Mouse (Mus musculus): ENCODE measurements around the gene AU021092.

The AU021092 gene

DNA sequence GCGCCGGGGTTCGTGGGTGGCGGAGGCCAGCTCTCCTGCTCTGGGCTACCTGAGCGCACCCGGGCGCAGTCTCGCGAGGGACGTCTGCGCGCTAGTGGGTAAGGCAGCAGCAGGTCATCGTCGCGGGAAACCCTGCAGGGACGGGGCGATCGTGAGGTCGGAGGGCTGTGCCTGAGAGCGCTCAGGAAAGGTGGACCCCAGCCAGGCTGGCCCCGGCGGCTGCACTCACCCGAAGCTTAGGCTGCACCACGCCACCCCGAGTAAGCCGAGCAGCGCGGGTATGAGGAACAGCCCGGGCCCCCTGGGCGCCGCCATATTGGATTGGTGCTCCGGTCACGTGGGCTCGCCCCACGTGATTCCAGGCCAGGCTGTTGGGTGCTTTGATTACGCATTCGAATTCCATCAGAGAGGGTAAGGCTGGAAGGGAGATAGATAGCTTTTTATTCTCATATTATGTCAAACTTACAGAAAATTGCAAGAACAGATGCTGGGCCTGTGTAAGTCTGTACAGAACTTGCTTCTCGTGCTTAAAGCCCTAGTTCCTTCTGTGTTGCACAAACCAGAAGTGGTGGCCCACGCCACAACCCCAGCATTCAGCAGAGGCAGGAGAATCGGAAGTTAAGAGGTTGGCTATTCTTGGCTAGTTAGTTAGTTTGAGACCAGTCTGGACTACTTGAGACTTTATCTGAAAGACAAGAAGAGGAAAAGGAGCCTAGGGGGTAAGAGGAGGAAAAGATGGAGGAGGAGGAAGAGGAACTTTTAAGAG is 18.2 kb downstream of the AU021092 start, which contains the start of gene Nagpa:
Nagpa (minus strand) TSS at position 345 of the 766 bp plus-strand sequence.
- Histone ChIP-seq H3K27me3 (ENCODE audit: insufficient read depth, low read length) (peaks cover 16% of the 10 kb centered on the region), H3K9me3 (ENCODE audit: low read length) (no peaks in the 10 kb centered on the region)

DNA sequence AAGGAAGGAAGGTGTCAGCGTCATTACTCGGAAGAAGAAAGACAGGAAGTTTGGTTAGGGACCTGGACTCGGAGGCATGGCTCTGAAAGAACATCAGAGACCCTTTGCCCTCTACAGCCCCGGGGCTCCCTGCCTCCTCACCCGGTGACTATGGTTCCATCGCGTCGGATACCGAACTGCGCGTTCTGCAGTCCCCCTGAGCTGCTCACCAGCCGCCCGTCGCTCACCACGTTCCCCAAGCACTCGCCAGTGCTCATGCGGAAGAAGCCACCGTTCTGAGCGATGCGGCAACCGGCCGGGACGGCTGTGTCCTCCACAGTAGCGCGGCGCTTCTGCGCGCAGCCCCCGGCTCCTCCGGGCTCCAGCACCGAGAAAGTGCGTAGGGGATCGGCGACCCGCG is 18.9 kb downstream of the AU021092 start:
- H3K9me3 ChIP-seq (ENCODE audit: low read length): no peaks in the 10 kb centered on the region
- H3K4me1 ChIP-seq (replicated peaks; ENCODE audit: low read depth, low read length): peaks cover 29% of the 10 kb centered on the region
- peaks cover 38% of the 10 kb centered on the region for H3K36me3 ChIP-seq (ENCODE audit: insufficient read depth, low read length)
- no peak for TF ChIP-seq CTCF (conservative IDR thresholded peaks at IDR 0.05; ENCODE audit: low read length)
- no peak for TF ChIP-seq POU5F1 (IDR thresholded peaks at IDR 0.05; ENCODE audit: borderline replicate concordance, low read length)
- no peak for TF ChIP-seq NANOG (IDR thresholded peaks at IDR 0.05; ENCODE audit: borderline replicate concordance, low read length)
- H3K27me3 ChIP-seq (ENCODE audit: insufficient read depth, low read length): peaks cover 16% of the 10 kb centered on the region
- H3K4me3 ChIP-seq (replicated peaks; ENCODE audit: low read length): peak overlapping the region; percentile 96

More for the DNA sequence above, 18.2 kb downstream of the AU021092 start, which contains the start of gene Nagpa:
- H3K4me1 ChIP-seq (replicated peaks; ENCODE audit: low read depth, low read length): peaks cover 23% of the 10 kb centered on the region
- H3K4me3 ChIP-seq (replicated peaks; ENCODE audit: low read length): peak within 1 kb of the TSS; percentile 96
- H3K36me3 ChIP-seq (ENCODE audit: insufficient read depth, low read length): peaks cover 31% of the 10 kb centered on the region
- TF ChIP-seq NANOG (IDR thresholded peaks at IDR 0.05; ENCODE audit: borderline replicate concordance, low read length) (no peak), POU5F1 (IDR thresholded peaks at IDR 0.05; ENCODE audit: borderline replicate concordance, low read length) (no peak), CTCF (conservative IDR thresholded peaks at IDR 0.05; ENCODE audit: low read length) (no peak)

DNA sequence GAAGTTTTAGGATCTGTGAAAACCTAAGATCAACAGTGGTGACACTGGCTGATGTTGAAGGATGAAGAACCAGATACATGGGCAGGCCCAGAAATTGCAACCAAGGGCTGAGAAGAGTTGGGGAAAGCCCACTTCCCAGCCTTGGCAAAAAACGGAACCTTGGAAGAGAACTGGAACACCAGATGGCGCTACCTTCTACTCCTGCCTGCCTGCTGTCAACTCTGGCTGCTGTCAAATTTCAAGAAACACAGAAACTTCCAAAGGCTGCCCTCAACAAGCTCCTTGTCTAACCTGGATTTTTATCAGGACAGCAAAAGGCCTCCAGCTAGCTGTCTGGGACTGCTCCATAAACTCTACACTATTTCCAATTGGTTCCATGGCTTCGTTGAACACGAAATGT is 19.4 kb downstream of the AU021092 start:
- Histone ChIP-seq H3K4me1 (replicated peaks; ENCODE audit: low read depth, low read length) (peaks cover 29% of the 10 kb centered on the region), H3K36me3 (ENCODE audit: insufficient read depth, low read length) (peaks cover 43% of the 10 kb centered on the region), H3K4me3 (replicated peaks; ENCODE audit: low read length) (peak overlapping the region; percentile 96), H3K27me3 (ENCODE audit: insufficient read depth, low read length) (peaks cover 16% of the 10 kb centered on the region), H3K9me3 (ENCODE audit: low read length) (no peaks in the 10 kb centered on the region)
- TF ChIP-seq POU5F1 (IDR thresholded peaks at IDR 0.05; ENCODE audit: borderline replicate concordance, low read length) (no peak), CTCF (conservative IDR thresholded peaks at IDR 0.05; ENCODE audit: low read length) (peak; percentile 60), NANOG (IDR thresholded peaks at IDR 0.05; ENCODE audit: borderline replicate concordance, low read length) (no peak)

DNA sequence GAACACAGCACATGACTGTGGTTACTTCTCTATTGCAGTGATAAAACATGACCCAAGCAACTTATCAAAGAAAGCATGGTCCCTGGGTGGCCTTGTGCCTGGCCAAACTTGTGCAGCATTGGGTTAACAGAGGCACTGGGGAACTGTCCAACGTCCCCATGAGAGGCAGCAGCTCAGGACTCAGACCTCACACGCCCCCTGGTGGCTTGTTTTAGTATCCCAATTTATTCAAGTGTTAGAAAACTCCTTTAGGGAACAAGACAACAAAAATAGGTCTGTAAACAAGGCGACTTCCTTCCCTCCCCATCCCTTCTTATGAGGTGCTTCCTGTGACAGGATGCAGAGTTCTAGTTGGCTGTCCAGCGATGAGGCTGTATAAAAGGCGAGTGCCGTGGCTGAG is 27.0 kb downstream of the AU021092 start:
- peaks cover 16% of the 10 kb centered on the region for H3K4me1 ChIP-seq (replicated peaks; ENCODE audit: low read depth, low read length)
- H3K36me3 ChIP-seq (ENCODE audit: insufficient read depth, low read length): peaks cover 38% of the 10 kb centered on the region
- TF ChIP-seq NANOG (IDR thresholded peaks at IDR 0.05; ENCODE audit: borderline replicate concordance, low read length) (no peak), POU5F1 (IDR thresholded peaks at IDR 0.05; ENCODE audit: borderline replicate concordance, low read length) (no peak), CTCF (conservative IDR thresholded peaks at IDR 0.05; ENCODE audit: low read length) (peak; percentile 76)
- H3K9me3 ChIP-seq (ENCODE audit: low read length): no peaks in the 10 kb centered on the region
- peaks cover 5% of the 10 kb centered on the region for H3K27me3 ChIP-seq (ENCODE audit: insufficient read depth, low read length)
- no peak overlapping the region for H3K4me3 ChIP-seq (replicated peaks; ENCODE audit: low read length)

DNA sequence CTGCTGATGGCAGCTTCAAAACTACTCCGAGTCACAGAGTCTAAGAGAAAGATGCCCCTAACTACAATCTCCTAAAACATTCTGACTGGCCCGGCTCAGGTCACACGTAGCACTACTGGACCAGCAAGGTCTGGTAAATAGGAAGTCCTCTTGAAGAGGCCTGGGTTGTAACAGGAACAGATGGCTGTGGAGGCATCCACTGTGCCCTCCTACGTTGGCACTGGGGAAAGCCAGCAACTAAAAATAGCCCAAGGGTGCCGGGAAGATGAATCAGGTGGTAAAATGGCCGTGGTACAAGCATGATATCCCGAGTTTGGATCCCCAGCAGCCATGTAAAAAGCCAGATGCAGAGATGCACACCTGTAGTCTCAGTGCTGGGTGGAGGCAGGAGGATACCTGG is 35.9 kb downstream of the AU021092 start:
- no peaks in the 10 kb centered on the region for H3K9me3 ChIP-seq (ENCODE audit: low read length)
- TF ChIP-seq NANOG (IDR thresholded peaks at IDR 0.05; ENCODE audit: borderline replicate concordance, low read length) (no peak), CTCF (conservative IDR thresholded peaks at IDR 0.05; ENCODE audit: low read length) (no peak), POU5F1 (IDR thresholded peaks at IDR 0.05; ENCODE audit: borderline replicate concordance, low read length) (no peak)
- H3K4me3 ChIP-seq (replicated peaks; ENCODE audit: low read length): no peak overlapping the region
- peaks cover 28% of the 10 kb centered on the region for H3K27me3 ChIP-seq (ENCODE audit: insufficient read depth, low read length)
- H3K4me1 ChIP-seq (replicated peaks; ENCODE audit: low read depth, low read length): peaks cover 21% of the 10 kb centered on the region
- no peaks in the 10 kb centered on the region for H3K36me3 ChIP-seq (ENCODE audit: insufficient read depth, low read length)

DNA sequence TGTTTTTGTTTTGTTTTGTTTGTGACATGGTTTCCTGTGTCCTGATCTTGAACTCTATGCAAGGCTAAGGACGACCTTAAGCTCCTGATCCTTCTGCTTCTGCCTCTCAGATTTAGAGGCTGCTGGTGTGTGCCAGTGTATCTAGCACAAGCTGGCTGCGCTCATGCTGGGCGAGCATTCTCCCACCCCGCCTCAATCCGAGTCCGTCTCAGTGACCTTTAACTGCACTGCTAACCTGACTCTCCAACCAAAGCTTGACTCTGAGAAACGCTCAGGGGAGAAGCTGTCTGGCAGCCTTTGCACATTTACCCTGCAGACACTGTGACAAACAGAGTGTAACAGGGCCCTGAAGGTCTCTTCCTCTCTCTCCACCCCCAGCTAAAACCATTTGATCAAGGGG is 36.4 kb downstream of the AU021092 start:
- H3K4me3 ChIP-seq (replicated peaks; ENCODE audit: low read length): no peak overlapping the region
- TF ChIP-seq POU5F1 (IDR thresholded peaks at IDR 0.05; ENCODE audit: borderline replicate concordance, low read length) (no peak), CTCF (conservative IDR thresholded peaks at IDR 0.05; ENCODE audit: low read length) (no peak), NANOG (IDR thresholded peaks at IDR 0.05; ENCODE audit: borderline replicate concordance, low read length) (no peak)
- H3K9me3 ChIP-seq (ENCODE audit: low read length): no peaks in the 10 kb centered on the region
- H3K27me3 ChIP-seq (ENCODE audit: insufficient read depth, low read length): peaks cover 27% of the 10 kb centered on the region
- no peaks in the 10 kb centered on the region for H3K36me3 ChIP-seq (ENCODE audit: insufficient read depth, low read length)
- peaks cover 21% of the 10 kb centered on the region for H3K4me1 ChIP-seq (replicated peaks; ENCODE audit: low read depth, low read length)

DNA sequence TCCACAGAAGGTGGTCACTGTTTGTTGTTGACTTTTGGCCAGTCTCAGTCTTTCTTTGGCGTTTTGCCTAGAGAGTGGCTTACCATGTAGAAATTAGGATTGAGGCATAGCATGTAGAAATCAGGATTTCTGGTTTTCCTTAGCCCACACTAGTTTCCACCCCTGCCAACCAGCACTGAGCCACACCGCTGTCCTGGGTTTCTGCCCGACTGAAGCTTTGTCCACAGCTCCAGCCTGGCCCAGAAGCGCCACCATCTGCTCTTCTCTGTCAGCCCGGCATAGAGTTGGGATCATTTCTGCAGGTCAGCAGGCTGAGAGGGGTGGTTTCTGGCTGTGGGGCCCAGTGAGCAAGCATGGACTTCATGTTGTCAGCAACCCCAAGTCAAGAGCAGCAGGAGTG is 37.1 kb downstream of the AU021092 start:
- no peaks in the 10 kb centered on the region for H3K9me3 ChIP-seq (ENCODE audit: low read length)

DNA sequence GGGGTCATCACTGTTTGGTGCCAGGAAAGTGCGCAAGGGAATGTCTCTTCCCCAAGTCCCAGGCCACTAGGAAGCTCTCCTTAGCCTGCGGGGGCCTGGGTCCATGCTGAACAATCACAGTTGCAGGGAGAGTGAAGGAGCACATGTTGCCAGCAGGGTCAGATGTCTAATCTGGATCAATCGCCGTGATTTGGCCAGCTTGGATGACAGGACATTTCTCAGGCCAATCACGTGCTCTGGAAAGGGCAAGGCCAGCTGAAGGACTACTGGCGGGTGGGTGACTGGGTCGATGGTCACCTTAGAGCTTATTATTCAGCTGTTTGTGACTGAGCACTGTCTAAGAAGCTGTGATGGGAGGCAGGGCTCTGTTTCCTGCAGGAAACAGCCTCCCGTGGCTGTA is 38.0 kb downstream of the AU021092 start:
- H3K4me1 ChIP-seq (replicated peaks; ENCODE audit: low read depth, low read length): peaks cover 21% of the 10 kb centered on the region
- H3K36me3 ChIP-seq (ENCODE audit: insufficient read depth, low read length): no peaks in the 10 kb centered on the region
- TF ChIP-seq NANOG (IDR thresholded peaks at IDR 0.05; ENCODE audit: borderline replicate concordance, low read length) (no peak), POU5F1 (IDR thresholded peaks at IDR 0.05; ENCODE audit: borderline replicate concordance, low read length) (no peak), CTCF (conservative IDR thresholded peaks at IDR 0.05; ENCODE audit: low read length) (no peak)
- H3K27me3 ChIP-seq (ENCODE audit: insufficient read depth, low read length): peaks cover 19% of the 10 kb centered on the region
- no peaks in the 10 kb centered on the region for H3K9me3 ChIP-seq (ENCODE audit: low read length)
- H3K4me3 ChIP-seq (replicated peaks; ENCODE audit: low read length): peak overlapping the region; percentile 45

More for the DNA sequence above, 37.1 kb downstream of the AU021092 start:
- peaks cover 22% of the 10 kb centered on the region for H3K27me3 ChIP-seq (ENCODE audit: insufficient read depth, low read length)
- no peaks in the 10 kb centered on the region for H3K36me3 ChIP-seq (ENCODE audit: insufficient read depth, low read length)
- H3K4me1 ChIP-seq (replicated peaks; ENCODE audit: low read depth, low read length): peaks cover 21% of the 10 kb centered on the region
- TF ChIP-seq NANOG (IDR thresholded peaks at IDR 0.05; ENCODE audit: borderline replicate concordance, low read length) (no peak), CTCF (conservative IDR thresholded peaks at IDR 0.05; ENCODE audit: low read length) (no peak), POU5F1 (IDR thresholded peaks at IDR 0.05; ENCODE audit: borderline replicate concordance, low read length) (no peak)
- H3K4me3 ChIP-seq (replicated peaks; ENCODE audit: low read length): no peak overlapping the region
